Comparison of ENCODE assay signal across 8 mouse cellular contexts in genomic region chr13:111807105-111807595, GRCm38 (mm10). TPM values are rescaled to one million over a fixed set of nuclear protein-coding genes. Genes with fewer than 3 reads are reported as not detected.
DNase-seq lines count a peak whose midpoint lies in the region; ATAC-seq lines count a peak whose summit lies in the region.

No protein-coding gene starts in this region.

- peak overlapping the region; percentile 98 for H3K4me3 ChIP-seq in kidney, embryonic 14.5 days (ENCODE audit: low read length)
- peak overlapping the region; percentile 85 for H3K4me3 ChIP-seq in forebrain, embryonic 15.5 days
- H3K4me3 ChIP-seq in limb, embryonic 15.5 days = peak overlapping the region; percentile 94

- H3K9ac ChIP-seq in kidney, embryonic 14.5 days (ENCODE audit: low read depth, low read length) = peak overlapping the region; percentile 99; the same call in 1 of the 2 replicates
- H3K9ac ChIP-seq in forebrain, embryonic 15.5 days (replicated peaks) = peak overlapping the region; percentile 76
- 0 out of 2 replicates have a peak overlapping the region, but pooled peaks have one; percentile 90 for H3K9ac ChIP-seq in limb, embryonic 15.5 days

- H3K4me2 ChIP-seq in kidney, embryonic 14.5 days (replicated peaks; ENCODE audit: low read depth, low read length) = peak overlapping the region; percentile 89
- H3K4me2 ChIP-seq in forebrain, embryonic 15.5 days (replicated peaks) = peak overlapping the region; percentile 71
- peak overlapping the region; percentile 82 for H3K4me2 ChIP-seq in limb, embryonic 15.5 days

- H3K27ac ChIP-seq in kidney, embryonic 14.5 days (ENCODE audit: low read depth, low read length) = peak overlapping the region; percentile 98; the same call in 1 of the 2 replicates
- peak overlapping the region; percentile 96 for H3K27ac ChIP-seq in forebrain, embryonic 15.5 days (replicated peaks)
- H3K27ac ChIP-seq in limb, embryonic 15.5 days = 0 out of 2 replicates have a peak overlapping the region, but pooled peaks have one; percentile 54

- peaks cover 43% of the 10 kb centered on the region for H3K4me1 ChIP-seq in kidney, embryonic 14.5 days (ENCODE audit: control insufficient read depth, insufficient read depth, low read length)
- peaks cover 43% of the 10 kb centered on the region for H3K4me1 ChIP-seq in forebrain, embryonic 15.5 days
- peaks cover 40% of the 10 kb centered on the region for H3K4me1 ChIP-seq in limb, embryonic 15.5 days

- no peaks in the 10 kb centered on the region for H3K27me3 ChIP-seq in kidney, embryonic 14.5 days (ENCODE audit: control insufficient read depth, insufficient read depth, low read length)
- 0 out of 2 replicates have a peak, but pooled peaks cover 11% of the 10 kb centered on the region for H3K27me3 ChIP-seq in forebrain, embryonic 15.5 days
- H3K27me3 ChIP-seq in limb, embryonic 15.5 days = no peaks in the 10 kb centered on the region

- WGBS in kidney, embryonic 14.5 days = 0% methylated on average over 11 of the region's 11 CpGs
- WGBS in forebrain, embryonic 15.5 days = 1% methylated on average over 11 of the region's 11 CpGs
- WGBS in limb, embryonic 15.5 days = 1% methylated on average over 11 of the region's 11 CpGs

- no peak for ATAC-seq in kidney, embryonic 14.5 days (ENCODE audit: low FRiP score, low TSS enrichment)
- ATAC-seq in forebrain, embryonic 15.5 days (replicated peaks) = no peak
- ATAC-seq in limb, embryonic 15.5 days (ENCODE audit: insufficient number of reproducible peaks, low FRiP score, low TSS enrichment, low read depth) = no peak

- no peaks in the 10 kb centered on the region for H3K36me3 ChIP-seq in kidney, embryonic 14.5 days (ENCODE audit: control insufficient read depth, insufficient read depth, low read length)
- H3K36me3 ChIP-seq in forebrain, embryonic 15.5 days = no peaks in the 10 kb centered on the region
- no peaks in the 10 kb centered on the region for H3K36me3 ChIP-seq in limb, embryonic 15.5 days

- DNase-seq in kidney, adult 18-20 months = no peak
- DNase-seq in MEL-GATA-1-ER (ENCODE audit: extremely low read depth, low read depth) = peak; percentile 19
- peak; percentile 27 for DNase-seq in retina, embryonic 14.5 days (ENCODE audit: low spot score)
- no peak for DNase-seq in ovary, adult 18-20 months (ENCODE audit: low spot score)
- DNase-seq in frontal cortex, postnatal 14 days (ENCODE audit: low spot score in 2 of 2) = no peak

- H3K9me3 ChIP-seq in kidney, embryonic 14.5 days (ENCODE audit: control insufficient read depth, low read length) = no peaks in the 10 kb centered on the region
- H3K9me3 ChIP-seq in forebrain, embryonic 15.5 days = no peaks in the 10 kb centered on the region
- no peaks in the 10 kb centered on the region for H3K9me3 ChIP-seq in limb, embryonic 15.5 days

RNA-seq across cellular contexts. Expression of gene Map3k1, which starts 1.6 kb away (rescaled TPM):
- polyA plus RNA-seq in kidney, embryonic 14.5 days (2014; fragmentation: Nextera tagmentation; extraction: Ambion mirVana) = 32.9 and 38.4 TPM in 2 replicates
- 9.8 and 9.9 TPM in 2 replicates for polyA plus RNA-seq in forebrain, embryonic 15.5 days (2015; fragmentation: Nextera tagmentation; extraction: Ambion mirVana)
- 13.1 and 14.5 TPM in 2 replicates for polyA plus RNA-seq in limb, embryonic 15.5 days (2015; fragmentation: Nextera tagmentation; extraction: Ambion mirVana)

Comparison
In these comparisons a context has a peak if more than half of its experiments do, and no peak if none do; other contexts are left out.
1. DNase-seq: peak in MEL-GATA-1-ER (single experiment) and retina, embryonic 14.5 days (single experiment); none in kidney, adult 18-20 months (single experiment), ovary, adult 18-20 months (single experiment) and frontal cortex, postnatal 14 days (0 of 2).
2. Peak in every context shown above with its lines, with median percentiles within 50 percentile points of each other: H3K27ac ChIP-seq, H3K4me2 ChIP-seq, H3K4me3 ChIP-seq and H3K9ac ChIP-seq.